Mouse (Mus musculus) thymus, adult 2 months (tissue): ENCODE data around the gene Kndc1.

Source experiments
- CTCF ChIP-seq: fragments of 200-500 bp; IDR thresholded peaks from 2 replicates; pipeline ENCODE4 v1.5.1; 2012; ENCODE audit warnings: mild to moderate bottlenecking, control low read depth, low read length, moderate library complexity, borderline replicate concordance; ENCODE audit not compliant: control insufficient read depth, poor library complexity, insufficient read depth; ENCODE audit errors: extremely low read depth
- POLR2A ChIP-seq: fragments of 200-500 bp; IDR thresholded peaks from 2 replicates; pipeline ENCODE4 v1.6.1; 2012; ENCODE audit warnings: mild to moderate bottlenecking, low read length, control low read depth, moderate library complexity; ENCODE audit not compliant: control insufficient read depth, poor library complexity, insufficient read depth; ENCODE audit errors: extremely low read depth

DNA sequence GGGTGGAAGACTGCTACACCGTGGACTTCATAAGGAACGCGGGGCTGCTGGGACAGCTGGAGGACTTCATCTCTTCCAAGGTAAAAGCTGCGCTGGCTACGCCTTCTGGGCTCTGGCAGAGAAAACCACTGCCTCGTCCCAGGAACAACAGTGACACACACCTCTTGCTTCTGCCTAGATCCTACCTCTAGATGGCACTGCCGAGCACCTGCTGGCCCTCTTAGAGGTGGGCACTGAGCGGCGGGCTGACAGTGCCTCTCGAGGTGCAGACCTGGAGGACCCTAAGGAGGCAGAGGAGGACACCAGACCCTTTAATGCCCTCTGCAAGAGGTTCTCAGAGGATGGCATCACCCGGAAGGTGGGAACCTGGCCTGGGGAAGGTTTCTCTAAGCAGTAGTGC is 36.2 kb downstream of the Kndc1 start:
- no peak for TF ChIP-seq POLR2A
- TF ChIP-seq CTCF = peak; percentile 62; the same call in 1 of the 2 replicates
